Mouse (Mus musculus): ENCODE data around the gene Asb8. TPM values are rescaled to one million over a fixed set of nuclear protein-coding genes. Genes with fewer than 3 reads are reported as not detected.

The Asb8 gene
- total RNA-seq, 4 experiments from 2014 or later: 50.8 to 53.6 (median 51.9) TPM

GRCm38 (mm10) chr15:98116287-98116686 is 49.1 kb downstream of the Asb8 start:
- no peak for DNase-seq (ENCODE audit: low spot score in 2 of 2)

DNA sequence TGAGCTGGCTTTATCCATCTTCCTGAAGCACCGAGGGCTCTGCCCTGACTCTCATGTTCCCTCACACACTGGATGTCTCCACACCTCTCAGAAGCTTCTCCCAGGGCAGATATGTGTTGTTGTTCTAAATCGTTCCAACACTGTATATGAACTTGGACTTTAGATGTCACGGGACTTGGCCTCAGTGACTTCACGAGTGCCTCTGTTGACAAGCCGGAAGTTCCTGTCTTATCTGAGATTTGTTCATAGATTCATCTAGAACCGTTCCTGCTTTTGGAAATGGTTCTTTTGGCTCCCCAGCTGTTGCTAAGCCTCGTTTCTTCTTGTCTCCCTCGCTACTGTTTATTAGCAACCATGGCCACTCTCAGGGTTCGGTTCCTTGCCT is 49.7 kb downstream of the Asb8 start:
- DNase-seq (ENCODE audit: low spot score in 2 of 2): no peak

- no peak for DNase-seq (ENCODE audit: low spot score in 2 of 2)
Measured at GRCm38 (mm10) chr15:98114852-98115778, 50.3 kb downstream of the Asb8 start.

DNA sequence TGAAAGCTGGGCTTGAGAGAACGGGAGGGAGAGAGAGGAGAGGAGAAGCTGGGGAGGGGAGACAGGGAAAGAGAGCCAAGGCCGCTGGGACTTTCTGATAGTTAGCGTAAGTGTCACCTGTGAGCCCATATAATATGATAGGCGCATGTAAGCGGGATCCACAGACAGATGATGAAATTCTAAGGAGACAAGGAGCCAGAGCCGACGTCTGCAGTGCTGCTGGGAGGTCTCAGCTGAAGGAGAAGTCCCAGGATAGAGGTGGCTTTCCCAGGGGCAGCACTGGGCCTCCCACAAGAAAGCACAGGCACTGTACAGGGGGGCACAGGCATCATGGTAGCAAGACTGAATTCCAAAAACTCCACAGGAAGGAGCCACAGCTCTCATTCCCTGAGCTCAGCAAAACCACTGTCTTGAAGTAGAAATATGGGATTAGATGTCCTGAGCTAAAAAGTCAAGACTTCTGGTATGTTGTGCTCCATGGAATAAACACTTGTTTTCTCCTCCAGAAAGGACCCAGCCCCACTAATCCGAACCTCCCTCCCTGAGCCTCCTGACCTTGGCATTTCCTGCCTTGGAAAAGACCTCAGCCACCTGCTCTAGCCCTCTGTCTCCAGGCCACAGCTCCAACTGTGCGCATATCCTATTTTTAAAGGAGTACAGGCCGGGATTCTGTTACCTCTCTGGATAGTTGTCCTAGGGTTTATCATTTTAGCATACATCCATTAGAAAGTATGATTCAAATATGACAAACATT is 51.1 kb downstream of the Asb8 start:
- DNase-seq (ENCODE audit: low spot score in 2 of 2): no peak

- DNase-seq (ENCODE audit: low spot score in 2 of 2): no peak
Measured at GRCm38 (mm10) chr15:98111791-98112190, 53.6 kb downstream of the Asb8 start.

- peak; percentile 69 to 92 for DNase-seq (ENCODE audit: low spot score in 2 of 2)
Measured at GRCm38 (mm10) chr15:98108297-98109152, 56.9 kb downstream of the Asb8 start.

DNA sequence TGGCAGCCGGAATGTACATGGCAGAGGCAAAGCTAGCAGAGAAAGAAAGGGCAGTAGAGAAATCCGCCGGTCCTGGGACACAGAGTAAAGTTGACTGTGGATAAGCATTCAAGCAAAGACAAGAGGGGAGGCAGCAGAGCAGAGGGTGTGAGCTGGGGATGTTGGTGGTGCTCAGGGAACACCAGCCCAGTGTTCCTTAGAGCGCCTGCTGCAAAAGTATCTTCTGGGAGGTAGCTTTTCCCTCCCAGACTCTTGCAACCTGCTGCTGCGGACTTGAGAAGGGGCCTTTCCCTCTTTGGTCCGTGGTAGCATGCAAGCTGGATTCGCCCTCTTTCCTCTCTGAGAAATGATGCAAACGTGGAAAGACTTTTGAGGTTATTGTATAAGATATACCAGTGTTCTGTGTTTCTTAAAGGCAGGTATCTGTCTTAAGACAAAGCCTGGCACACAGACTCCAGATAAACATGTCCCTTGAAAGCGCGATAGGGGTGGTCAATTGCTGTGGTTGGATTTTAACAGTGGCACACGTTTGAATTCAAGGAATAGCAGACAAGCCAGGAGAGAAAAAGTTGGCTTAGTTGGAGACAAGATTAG is 57.6 kb downstream of the Asb8 start:
- no peak for DNase-seq (ENCODE audit: low spot score in 2 of 2)

DNA sequence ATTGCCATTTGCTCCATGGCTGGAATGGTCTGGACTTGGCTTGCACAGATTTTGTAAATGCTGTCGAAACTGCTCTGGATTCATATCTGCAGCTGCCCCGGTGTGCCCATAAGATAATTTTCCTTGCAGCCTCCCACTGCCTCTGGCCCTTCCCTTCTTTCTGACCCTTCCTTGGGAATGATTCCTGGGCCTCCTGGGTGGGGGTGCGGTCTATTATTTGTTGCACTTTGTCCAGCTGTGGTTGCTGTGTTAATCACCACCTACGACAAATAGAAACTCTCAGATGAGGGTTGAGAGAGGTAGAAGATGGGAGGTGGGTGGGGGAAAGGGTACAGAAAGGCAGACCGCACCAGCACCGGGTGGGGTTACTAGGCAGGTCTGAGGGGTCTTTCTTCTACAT is 58.2 kb downstream of the Asb8 start:
- no peak for DNase-seq (ENCODE audit: low spot score in 2 of 2)

DNA sequence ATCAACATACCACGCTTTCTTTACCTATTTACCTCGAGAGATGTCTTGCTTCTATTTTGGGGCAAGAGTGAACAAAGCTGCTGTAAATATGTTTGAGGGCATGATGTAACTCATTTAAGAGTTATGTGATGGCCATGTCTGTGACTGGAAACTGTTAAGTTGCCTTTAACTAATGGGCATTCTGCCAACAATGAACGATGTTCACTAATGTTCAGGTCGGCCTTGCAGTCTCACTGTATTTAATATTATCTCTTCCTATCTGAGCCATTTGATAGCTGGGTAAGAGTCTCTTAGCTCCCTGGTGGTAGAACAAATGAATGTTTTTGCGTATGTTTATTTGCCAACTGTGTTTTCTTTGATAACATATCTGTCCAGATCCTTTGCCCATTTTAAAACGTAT is 58.9 kb downstream of the Asb8 start:
- no peak for DNase-seq (ENCODE audit: low spot score in 2 of 2)

DNA sequence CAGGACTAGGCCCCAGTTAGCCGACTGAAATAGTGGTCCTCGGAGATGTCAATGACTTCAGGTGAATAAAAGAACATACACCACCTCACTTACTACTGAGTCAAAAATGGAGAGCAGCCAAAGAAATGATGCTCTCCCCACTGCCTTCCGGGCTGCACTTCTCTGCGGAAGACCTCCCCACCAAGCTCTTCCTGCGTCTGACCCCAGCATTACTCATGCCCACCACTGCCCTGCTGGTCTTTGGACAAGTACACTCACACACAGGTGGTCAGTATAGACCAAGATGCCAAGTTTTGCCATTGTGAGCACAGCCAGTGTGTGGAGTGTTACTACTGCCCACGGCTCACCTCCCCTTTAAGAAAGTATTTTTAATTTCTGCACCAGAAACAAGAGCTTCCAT is 63.0 kb downstream of the Asb8 start:
- no peak for DNase-seq (ENCODE audit: low spot score in 2 of 2)

DNA sequence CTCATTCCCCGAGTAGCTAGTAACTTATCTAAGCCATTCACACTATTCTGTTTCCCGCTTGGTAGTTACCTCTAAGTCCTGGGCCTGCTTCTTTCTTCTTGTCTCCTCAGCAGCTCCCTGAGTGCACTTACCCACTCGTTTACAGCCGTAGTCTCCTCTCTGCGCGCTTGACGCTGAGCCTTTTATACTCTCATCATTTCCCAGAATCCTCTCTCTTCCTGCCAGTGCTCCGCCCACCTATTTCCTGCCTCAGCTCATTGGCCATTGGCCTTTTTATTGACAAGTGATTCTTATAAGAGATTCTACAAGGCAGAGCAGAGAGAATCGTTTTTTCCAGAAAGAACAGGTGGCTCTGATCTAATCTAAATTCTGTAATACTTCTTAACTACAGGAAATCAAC is 66.9 kb downstream of the Asb8 start:
- no peak for DNase-seq (ENCODE audit: low spot score in 2 of 2)

GRCm38 (mm10) chr15:98096957-98097356 is 68.5 kb downstream of the Asb8 start:
- no peak for DNase-seq (ENCODE audit: low spot score in 2 of 2)

- no peak for DNase-seq (ENCODE audit: low spot score in 2 of 2)
Measured at GRCm38 (mm10) chr15:98094905-98095304, 70.5 kb downstream of the Asb8 start.

- DNase-seq (ENCODE audit: low spot score in 2 of 2): peak; percentile 86 to 90
Measured at GRCm38 (mm10) chr15:98093121-98094011, 72.1 kb downstream of the Asb8 start, which contains the start of gene Senp1. Gene Senp1, minus strand, starts transcription at chr15:98093744.

GRCm38 (mm10) chr15:98092372-98093120 is 72.9 kb downstream of the Asb8 start, which contains the start of gene Pfkm:
Gene Pfkm, plus strand, starts transcription at chr15:98092589.
- DNase-seq (ENCODE audit: low spot score in 2 of 2): no peak

DNA sequence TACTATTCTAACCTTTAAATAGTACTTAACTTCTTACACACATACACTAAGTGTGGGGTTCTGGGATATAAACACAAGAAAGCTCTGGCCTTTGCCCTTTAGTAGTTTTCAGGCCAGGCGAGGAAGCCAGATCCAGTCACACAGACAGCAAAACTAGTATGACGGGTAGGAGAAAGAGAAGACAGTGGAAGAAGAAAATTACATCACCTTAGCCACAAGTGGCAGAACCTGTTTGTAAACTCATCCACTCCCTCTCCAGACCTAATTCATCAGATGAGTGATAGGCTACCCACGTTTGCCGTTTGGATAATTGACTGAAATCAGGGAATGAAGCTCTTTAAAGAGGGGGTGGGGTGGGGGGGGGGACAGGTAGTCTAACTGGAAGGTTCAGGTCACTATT is 73.6 kb downstream of the Asb8 start:
- DNase-seq (ENCODE audit: low spot score in 2 of 2): no peak

DNA sequence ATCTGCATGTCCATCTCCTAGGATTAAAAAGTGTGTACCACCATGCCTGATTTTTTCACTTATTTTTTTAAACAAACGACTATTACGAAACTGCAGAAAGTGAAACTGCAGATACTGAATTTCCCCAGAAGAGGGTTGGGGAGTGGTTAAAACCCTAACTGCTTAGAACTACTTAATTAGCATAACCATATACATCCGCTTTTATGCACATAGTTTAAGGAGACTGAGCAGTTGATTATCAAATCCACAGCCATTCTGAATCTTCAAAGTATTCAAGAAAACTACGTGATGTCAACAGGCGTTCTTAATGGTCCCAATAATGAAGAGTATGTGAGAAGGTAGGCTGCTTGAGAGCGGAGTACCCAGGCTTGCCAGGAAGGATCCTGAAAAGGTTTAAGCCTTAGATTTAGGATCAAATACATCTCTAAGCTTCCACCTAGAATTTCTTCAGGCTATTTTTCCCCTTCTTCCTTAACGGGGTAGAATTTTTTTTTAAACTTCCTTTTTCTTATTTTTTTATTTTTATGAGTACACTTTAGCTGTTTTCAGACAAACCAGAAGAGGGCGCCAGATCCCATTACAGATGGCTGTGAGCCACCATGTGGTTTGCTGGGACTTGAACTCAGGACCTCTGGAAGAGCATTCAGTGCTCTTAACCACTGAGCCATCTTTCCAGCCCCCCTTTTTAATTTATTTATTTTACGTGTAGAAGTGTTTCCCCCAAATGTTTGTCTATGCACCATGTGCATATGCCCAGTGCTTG is 75.8 kb downstream of the Asb8 start:
- no peak for DNase-seq (ENCODE audit: low spot score in 2 of 2)

DNA sequence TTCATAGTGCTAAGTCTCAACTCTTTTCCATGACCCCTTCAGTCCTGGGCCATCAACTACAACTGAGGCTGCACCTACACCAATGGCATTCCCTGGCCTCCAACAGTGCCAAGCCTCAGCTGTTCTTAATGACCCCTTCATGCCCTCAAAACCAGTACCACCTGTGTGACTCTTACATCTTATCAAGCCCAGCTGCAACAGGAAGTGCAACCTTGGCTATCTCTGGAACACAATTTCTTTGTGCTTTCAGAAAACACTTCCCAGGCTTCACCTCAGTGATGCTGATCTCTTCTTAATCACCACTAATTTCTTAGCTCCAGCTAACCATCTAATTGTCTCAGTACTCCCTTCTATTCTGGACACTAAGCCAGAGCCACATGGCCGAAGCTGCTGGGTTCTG is 76.5 kb downstream of the Asb8 start:
- DNase-seq (ENCODE audit: low spot score in 2 of 2): no peak
